Mouse (Mus musculus) spleen, postnatal 36 days (tissue): Measurements from ENCODE around the gene 2700049A03Rik.

Source experiments
- DNase-seq, 2 experiments: peaks; one replicate each; pipeline ENCODE4 v3.0.0; 2022; ENCODE audit warnings: low spot score in 2 of 2, mixed read lengths in 1 of 2

The 2700049A03Rik gene

GRCm38 (mm10) chr12:71269367-71269766 lies 132.7 kb downstream of the 2700049A03Rik start:
- no peak for DNase-seq

- no peak for DNase-seq
These were observed 134.5 kb downstream of the 2700049A03Rik start for GRCm38 (mm10) chr12:71271131-71271530.

GRCm38 (mm10) chr12:71274519-71275237 lies 138.0 kb downstream of the 2700049A03Rik start:
- no peak for DNase-seq

- DNase-seq, result no peak
These were observed 139.4 kb downstream of the 2700049A03Rik start for GRCm38 (mm10) chr12:71275906-71276595.

- no peak for DNase-seq
These were observed 143.0 kb downstream of the 2700049A03Rik start for GRCm38 (mm10) chr12:71279521-71280262.

GRCm38 (mm10) chr12:71281201-71281768 lies 144.6 kb downstream of the 2700049A03Rik start:
- no peak for DNase-seq

GRCm38 (mm10) chr12:71285399-71285798 lies 148.8 kb downstream of the 2700049A03Rik start:
- DNase-seq, result no peak

GRCm38 (mm10) chr12:71290460-71290859 lies 153.8 kb downstream of the 2700049A03Rik start:
- no peak for DNase-seq
